Mouse (Mus musculus) midbrain, embryonic 10.5 days (tissue): ENCODE data around the gene Tecpr2. TPM values are rescaled to one million over a fixed set of nuclear protein-coding genes. Genes with fewer than 3 reads are reported as not detected.
A peak's percentile ranks its signal among the peaks of the same experiment; 100 is the strongest.
"Not testable (repeated sequence)": the region's sequence is repeated elsewhere in the genome, so short reads cannot be mapped to it uniquely, and the experiment has no call there.

Experiments used
- DNase-seq: peaks from one replicate; pipeline ENCODE4 v3.0.0-alpha.2; 2017; ENCODE audit warnings: low spot score
- H3K27ac ChIP-seq: fragments of 300-500 bp; sonication (generic); replicated peaks from 2 replicates; pipeline ENCODE4 v1.5.1; 2016; ENCODE audit warnings: mild to moderate bottlenecking
- H3K27me3 ChIP-seq: fragments of 300-500 bp; sonication (generic); 2 replicates; pipeline ENCODE4 v1.6.1; 2016; ENCODE audit warnings: low read depth, mild to moderate bottlenecking; ENCODE audit not compliant: poor library complexity, severe bottlenecking
- H3K36me3 ChIP-seq: fragments of 300-500 bp; sonication (generic); 2 replicates; pipeline ENCODE4 v1.6.1; 2016; ENCODE audit warnings: mild to moderate bottlenecking, moderate library complexity
- H3K4me1 ChIP-seq: fragments of 300-500 bp; sonication (generic); 2 replicates; pipeline ENCODE4 v1.6.1; 2016
- H3K4me3 ChIP-seq: fragments of 300-500 bp; sonication (generic); 2 replicates; pipeline ENCODE4 v1.5.1; 2016; ENCODE audit warnings: mild to moderate bottlenecking, moderate library complexity
- H3K9me3 ChIP-seq: fragments of 300-500 bp; sonication (generic); replicated peaks from 2 replicates; pipeline ENCODE4 v1.6.1; 2016; ENCODE audit warnings: mild to moderate bottlenecking
- WGBS: fragments of 180-500 bp; shearing (Covaris S2); methylation state at CpG from one replicate; pipeline ENCODE4 v1.1.7; 2016; 5-methylcytosine and 5-hydroxymethylcytosine counted together
- polyA plus RNA-seq: library from polyadenylated mRNA; unstranded; fragments of >200 nt; fragmentation: Nextera tagmentation; extraction: Ambion mirVana; gene quantifications from 2 replicates; pipeline ENCODE4 v1.2.1, GENCODE M21; 2016

Gene Tecpr2
- polyA plus RNA-seq, 1 experiment from 2014 or later: 5.3 TPM

DNA sequence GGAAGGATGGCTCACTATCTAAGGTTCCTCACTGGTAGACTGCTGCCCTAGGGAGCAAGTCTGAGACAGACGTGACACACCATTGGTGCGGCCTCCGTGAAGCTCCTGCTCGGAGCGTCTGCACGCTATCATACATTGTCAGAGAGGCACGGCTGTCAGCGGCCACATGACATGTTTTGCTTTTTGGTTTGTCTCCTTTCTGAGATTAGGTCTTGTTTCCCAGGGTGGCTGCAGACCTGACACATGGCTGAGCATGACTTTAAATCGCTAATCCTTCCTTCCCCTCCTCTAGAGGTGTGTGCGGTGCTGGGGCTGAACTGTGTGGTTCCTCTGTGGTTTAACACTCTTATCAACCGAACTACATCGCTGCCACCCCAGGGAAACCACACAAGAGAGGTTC is 37.6 kb upstream of the Tecpr2 start:
- no peak for DNase-seq
- Histone ChIP-seq H3K4me3 (peak overlapping the region; percentile 98), H3K4me1 (peaks cover 24% of the 10 kb centered on the region), H3K27ac (no peak overlapping the region), H3K9me3 (no peaks in the 10 kb centered on the region), H3K27me3 (peaks cover 19% of the 10 kb centered on the region), H3K36me3 (peaks cover 14% of the 10 kb centered on the region)
- 85% methylated on average over 12 of the region's 12 CpGs for WGBS

DNA sequence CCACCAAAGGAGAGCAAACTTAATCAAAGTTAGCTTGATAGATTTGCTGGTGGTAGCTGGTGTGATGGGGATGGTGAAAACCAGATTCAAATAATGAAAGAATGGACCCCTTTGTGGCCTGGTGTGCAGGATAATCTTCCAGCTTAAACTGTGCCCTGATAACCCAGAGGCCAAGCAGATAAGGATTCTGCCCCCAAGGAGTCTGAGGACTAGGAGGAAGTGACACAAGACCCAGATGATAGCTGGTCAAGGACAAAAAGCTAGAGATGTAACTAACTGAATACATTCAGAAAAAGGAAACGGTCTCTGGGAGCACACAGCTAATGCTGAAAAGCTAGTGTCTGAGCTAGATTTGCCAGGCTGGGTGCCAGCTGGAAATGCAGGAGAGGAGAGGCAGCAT is 37.1 kb upstream of the Tecpr2 start:
- 94% methylated on average over 1 of the region's 1 CpGs for WGBS
- DNase-seq: no peak
- Histone ChIP-seq H3K4me1 (peaks cover 22% of the 10 kb centered on the region), H3K4me3 (no peak overlapping the region), H3K9me3 (no peaks in the 10 kb centered on the region), H3K36me3 (peaks cover 16% of the 10 kb centered on the region), H3K27ac (no peak overlapping the region), H3K27me3 (peaks cover 14% of the 10 kb centered on the region)

DNA sequence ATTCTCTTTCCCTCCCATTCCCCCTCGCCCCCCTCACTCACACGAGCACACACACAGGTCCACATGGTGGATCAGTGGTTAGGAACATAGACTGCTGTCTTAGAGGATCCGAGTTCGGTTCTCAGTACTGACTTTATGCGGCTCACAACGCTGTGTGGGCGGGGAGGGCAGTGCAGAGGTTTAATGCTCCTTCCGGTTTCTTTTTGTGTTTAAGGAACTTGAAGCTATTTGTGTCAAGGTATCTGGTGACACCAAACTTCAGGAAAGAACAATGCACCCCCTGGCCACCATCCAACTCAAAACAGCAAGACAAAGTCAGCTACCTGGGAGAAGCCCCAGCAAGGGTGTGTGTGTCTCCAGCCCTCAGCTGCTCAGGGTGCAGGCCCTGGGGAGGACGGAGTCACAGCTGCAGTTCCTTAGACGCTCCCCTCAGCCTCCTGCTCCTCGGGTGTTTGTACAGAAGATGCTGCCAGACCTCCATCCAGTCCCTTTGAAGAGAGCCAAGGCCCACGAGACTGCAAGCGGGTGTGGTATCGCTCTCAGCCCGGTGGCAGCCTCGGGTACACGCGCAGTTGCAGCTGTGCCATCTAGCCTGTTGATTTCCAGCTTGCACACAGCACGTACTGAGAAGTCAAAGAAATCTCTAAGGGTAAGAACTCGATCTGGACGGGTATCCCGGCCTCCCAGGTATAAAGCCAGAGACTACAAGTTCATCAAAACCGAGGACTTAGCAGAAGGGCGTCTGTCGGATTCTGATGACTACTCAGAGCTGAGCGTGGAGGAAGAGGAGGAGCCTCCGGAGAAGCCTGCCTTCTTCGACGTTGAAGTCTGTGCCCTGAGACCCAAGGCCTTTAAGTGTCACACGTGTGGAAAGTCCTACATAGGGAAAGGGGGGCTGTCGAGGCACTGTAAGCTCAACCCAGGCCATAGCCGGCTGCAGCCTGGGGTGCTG is 34.0 kb upstream of the Tecpr2 start:
- Histone ChIP-seq H3K9me3 (no peaks in the 10 kb centered on the region), H3K27me3 (no peaks in the 10 kb centered on the region), H3K4me1 (peaks cover 16% of the 10 kb centered on the region), H3K36me3 (peaks cover 24% of the 10 kb centered on the region), H3K4me3 (no peak overlapping the region), H3K27ac (no peak overlapping the region)
- 91% methylated on average over 32 of the region's 32 CpGs for WGBS
- no peak for DNase-seq

DNA sequence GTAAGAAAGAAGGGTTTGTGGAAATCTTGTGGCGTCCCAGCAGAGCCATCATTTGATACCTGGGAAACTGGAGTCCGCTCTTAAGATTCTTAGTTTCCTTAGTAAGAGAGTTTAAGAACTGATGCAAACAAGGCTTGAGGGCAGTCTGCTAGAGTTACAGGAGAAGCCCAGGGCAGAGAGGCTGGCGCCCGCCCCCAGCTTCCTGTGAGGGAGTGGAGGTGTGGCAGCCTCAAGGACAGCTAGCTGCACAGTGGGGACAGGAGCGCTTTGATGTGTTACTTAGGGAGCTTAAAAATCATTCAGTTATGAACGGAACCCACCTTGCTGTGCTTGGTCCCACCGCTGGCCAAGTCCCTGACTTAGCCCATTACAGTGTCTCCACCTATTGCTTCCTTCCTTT is 31.9 kb upstream of the Tecpr2 start:
- DNase-seq: no peak
- H3K9me3 ChIP-seq: no peaks in the 10 kb centered on the region
- WGBS: 93% methylated on average over 7 of the region's 7 CpGs
- peaks cover 10% of the 10 kb centered on the region for H3K4me1 ChIP-seq
- no peak overlapping the region for H3K27ac ChIP-seq
- H3K4me3 ChIP-seq: no peak overlapping the region
- H3K27me3 ChIP-seq: no peaks in the 10 kb centered on the region
- H3K36me3 ChIP-seq: peaks cover 39% of the 10 kb centered on the region

DNA sequence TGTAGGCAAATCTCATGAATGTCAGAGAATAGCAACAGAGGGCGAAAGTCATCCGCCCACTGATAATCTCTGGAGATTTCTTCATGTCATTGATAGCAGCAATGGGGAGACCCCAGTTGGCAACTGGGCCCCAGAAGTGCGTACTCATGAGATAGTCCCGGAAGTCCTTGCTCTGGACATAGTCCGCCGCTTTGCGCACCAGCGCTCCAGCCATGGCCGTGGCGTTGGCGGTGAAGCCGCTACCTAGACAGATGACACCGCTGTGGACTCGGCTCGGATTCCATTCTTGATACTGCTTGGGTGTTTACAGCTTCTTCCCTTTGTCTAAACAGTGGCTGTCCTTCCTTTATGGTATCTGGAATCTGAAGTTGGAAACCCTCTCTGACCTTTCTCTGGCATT is 30.4 kb upstream of the Tecpr2 start:
- not testable (repeated sequence) for DNase-seq, H3K4me3 ChIP-seq, H3K9me3 ChIP-seq, H3K27ac ChIP-seq, H3K4me1 ChIP-seq, H3K27me3 ChIP-seq
- H3K36me3 ChIP-seq: peaks cover 47% of the 10 kb centered on the region
- 99% methylated on average over 15 of the region's 15 CpGs for WGBS

DNA sequence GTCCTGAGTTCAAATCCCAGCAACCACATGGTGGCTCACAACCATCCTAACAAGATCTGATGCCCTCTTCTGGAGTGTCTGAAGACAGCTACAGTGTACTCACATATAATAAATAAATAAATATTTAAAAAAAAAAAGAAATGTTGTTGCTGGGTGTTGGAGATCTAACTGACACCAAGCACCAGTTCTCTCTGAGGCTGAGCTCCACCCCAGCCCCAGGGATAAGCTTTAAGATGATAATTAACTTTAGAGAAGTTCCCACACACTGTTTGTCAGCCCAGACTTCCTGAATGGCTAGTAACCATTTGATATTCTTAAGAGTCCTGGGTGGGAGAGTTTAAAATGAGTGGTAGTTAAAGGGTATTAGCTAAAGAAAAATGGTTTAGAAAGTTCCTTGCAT is 28.8 kb upstream of the Tecpr2 start:
- Histone ChIP-seq H3K4me3 (no peak overlapping the region), H3K27me3 (no peaks in the 10 kb centered on the region), H3K4me1 (peaks cover 19% of the 10 kb centered on the region), H3K36me3 (peaks cover 50% of the 10 kb centered on the region), H3K9me3 (no peaks in the 10 kb centered on the region), H3K27ac (no peak overlapping the region)
- DNase-seq: no peak

DNA sequence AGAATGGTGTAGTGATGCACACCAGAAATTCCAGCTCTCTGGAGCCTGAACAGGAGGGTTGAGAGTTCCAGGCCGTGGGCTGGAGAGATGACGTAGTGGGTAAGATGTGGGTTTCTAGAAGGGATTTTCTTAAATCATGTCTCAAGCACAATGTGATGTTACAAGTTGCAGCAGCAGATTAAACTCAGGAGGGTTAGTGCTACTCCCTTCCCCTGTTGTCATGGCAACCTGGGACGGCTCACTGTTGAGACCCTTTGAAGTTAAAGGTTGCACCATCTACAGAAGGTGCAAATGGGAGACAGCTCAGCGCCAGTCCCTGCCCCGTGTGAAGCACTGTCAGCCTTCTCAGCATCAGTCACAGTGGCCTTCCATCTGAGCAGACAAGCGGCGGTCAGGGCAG is 27.8 kb upstream of the Tecpr2 start:
- Histone ChIP-seq H3K27me3 (no peaks in the 10 kb centered on the region), H3K9me3 (no peaks in the 10 kb centered on the region), H3K36me3 (peaks cover 43% of the 10 kb centered on the region), H3K27ac (no peak overlapping the region), H3K4me1 (peaks cover 29% of the 10 kb centered on the region), H3K4me3 (no peak overlapping the region)
- DNase-seq: no peak
- WGBS: 56% methylated on average over 7 of the region's 7 CpGs

DNA sequence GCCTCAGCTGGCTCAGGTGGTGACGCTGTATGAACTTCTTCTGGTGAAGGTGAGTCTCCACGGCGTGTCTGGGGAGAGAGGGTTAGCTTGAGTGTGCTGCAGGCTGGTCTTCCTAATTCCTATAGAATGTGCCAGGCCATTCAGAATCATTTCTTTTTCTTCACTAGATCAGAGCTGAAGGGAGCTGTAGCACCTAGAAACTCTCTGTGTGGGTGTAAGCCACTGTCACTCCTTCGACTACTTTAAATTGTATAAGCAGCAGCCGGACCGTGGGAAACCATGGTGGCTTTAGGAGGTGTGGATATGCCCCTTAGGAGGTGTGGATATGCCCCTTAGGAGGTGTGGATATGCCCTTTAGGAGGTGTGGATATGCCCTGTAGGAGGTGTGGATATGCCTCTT is 25.1 kb upstream of the Tecpr2 start:
- no peak overlapping the region for H3K27ac ChIP-seq

DNA sequence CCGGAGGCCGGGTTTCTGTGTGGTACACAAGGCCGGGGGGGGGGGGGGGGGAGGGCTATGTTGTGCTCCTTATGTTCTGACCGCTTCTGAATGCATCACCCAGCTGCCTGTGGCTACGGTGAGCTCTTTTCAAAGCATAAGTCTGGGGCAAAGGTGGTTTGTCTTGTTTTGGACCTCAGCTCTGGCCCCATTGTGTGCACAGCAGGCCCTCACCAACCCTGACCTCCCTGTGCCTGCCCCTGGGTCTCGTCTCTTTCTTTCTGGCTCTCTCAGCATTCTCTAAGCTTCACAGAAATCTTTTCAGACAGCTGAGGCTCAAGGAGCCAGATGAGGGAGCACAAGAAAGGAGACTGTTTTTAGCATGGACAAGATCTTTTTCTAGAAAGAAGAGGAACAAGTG is 23.5 kb upstream of the Tecpr2 start:
- Histone ChIP-seq H3K4me3 (no peak overlapping the region), H3K36me3 (peaks cover 71% of the 10 kb centered on the region), H3K4me1 (peaks cover 33% of the 10 kb centered on the region), H3K27me3 (no peaks in the 10 kb centered on the region), H3K27ac (peak overlapping the region; percentile 67), H3K9me3 (no peaks in the 10 kb centered on the region)
- WGBS: 45% methylated on average over 6 of the region's 6 CpGs
- peak; percentile 40 for DNase-seq

More for the DNA sequence above, 25.1 kb upstream of the Tecpr2 start:
- DNase-seq: no peak
- no peaks in the 10 kb centered on the region for H3K9me3 ChIP-seq
- 91% methylated on average over 6 of the region's 6 CpGs for WGBS
- peaks cover 62% of the 10 kb centered on the region for H3K36me3 ChIP-seq
- no peaks in the 10 kb centered on the region for H3K27me3 ChIP-seq
- H3K4me1 ChIP-seq: peaks cover 33% of the 10 kb centered on the region
- H3K4me3 ChIP-seq: no peak overlapping the region

DNA sequence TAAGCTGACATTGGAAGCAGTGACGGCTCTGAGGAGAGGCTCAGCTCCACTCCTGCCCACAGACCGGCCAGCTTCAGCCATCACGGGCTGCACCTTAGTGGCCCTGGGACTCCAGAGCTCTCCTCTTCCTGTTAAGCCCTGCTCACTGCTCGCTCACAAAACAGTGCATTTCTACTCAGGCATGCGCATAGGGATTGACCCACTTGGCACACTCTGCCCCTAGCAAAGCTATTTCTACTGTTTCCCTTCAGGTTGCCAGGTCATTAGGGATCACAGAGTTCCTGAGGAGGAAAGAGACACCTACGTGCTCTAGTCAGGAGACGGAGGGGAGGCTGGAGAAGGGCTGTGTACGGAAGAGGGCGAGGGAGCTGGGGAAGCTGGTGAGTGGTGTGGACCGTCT is 23.1 kb upstream of the Tecpr2 start:
- no peaks in the 10 kb centered on the region for H3K27me3 ChIP-seq
- H3K9me3 ChIP-seq: no peaks in the 10 kb centered on the region
- no peak for DNase-seq
- peak overlapping the region; percentile 67 for H3K27ac ChIP-seq
- 75% methylated on average over 10 of the region's 10 CpGs for WGBS
- peaks cover 71% of the 10 kb centered on the region for H3K36me3 ChIP-seq
- peaks cover 30% of the 10 kb centered on the region for H3K4me1 ChIP-seq
- H3K4me3 ChIP-seq: no peak overlapping the region

DNA sequence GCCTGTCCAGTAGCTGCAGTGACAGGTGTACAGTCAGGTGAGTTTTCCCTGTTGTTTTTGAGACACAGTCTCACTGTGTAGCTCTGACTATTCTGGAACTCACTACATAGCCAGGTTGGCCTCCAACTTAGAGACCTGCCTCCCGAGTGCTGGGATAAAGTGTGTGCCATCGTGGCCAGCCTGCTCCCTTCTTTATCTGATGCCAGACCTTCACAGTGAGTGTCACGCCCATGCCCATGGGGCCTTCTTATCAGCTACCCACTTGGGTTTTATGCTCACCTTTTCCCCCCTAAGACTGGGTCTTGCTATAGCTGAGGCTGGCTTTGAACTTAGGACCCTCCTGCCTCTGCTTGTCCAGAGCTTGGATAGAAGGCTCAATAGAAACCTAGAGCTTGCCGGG is 19.0 kb upstream of the Tecpr2 start:
- WGBS: 93% methylated on average over 4 of the region's 4 CpGs
- peaks cover 14% of the 10 kb centered on the region for H3K4me1 ChIP-seq
- H3K9me3 ChIP-seq: no peaks in the 10 kb centered on the region
- DNase-seq: no peak
- no peak overlapping the region for H3K27ac ChIP-seq
- peaks cover 86% of the 10 kb centered on the region for H3K36me3 ChIP-seq
- H3K27me3 ChIP-seq: no peaks in the 10 kb centered on the region
- H3K4me3 ChIP-seq: no peak overlapping the region

DNA sequence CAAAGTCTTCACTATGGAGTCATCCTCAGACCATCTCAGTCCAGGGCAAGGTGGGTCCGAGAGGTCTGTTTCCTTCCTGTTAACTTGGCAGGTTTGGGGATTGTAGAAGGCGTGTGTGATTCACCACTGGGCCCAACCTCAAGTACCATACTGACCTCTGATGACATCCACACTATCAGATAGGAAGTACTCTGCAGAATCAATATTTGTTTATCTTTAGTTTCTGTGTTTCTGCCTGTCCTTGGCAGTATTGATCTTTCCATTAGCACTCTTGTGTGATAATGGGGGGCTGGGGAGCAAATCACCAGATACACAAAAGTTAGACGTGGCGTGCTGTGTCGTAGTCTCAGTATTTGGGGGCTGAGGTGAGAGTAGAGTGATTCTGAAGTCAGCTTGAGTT is 17.8 kb upstream of the Tecpr2 start:
- H3K27me3 ChIP-seq: no peaks in the 10 kb centered on the region
- no peaks in the 10 kb centered on the region for H3K9me3 ChIP-seq
- WGBS: 94% methylated on average over 5 of the region's 5 CpGs
- H3K27ac ChIP-seq: no peak overlapping the region
- H3K4me1 ChIP-seq: peaks cover 4% of the 10 kb centered on the region
- peaks cover 94% of the 10 kb centered on the region for H3K36me3 ChIP-seq
- no peak overlapping the region for H3K4me3 ChIP-seq
- no peak for DNase-seq

DNA sequence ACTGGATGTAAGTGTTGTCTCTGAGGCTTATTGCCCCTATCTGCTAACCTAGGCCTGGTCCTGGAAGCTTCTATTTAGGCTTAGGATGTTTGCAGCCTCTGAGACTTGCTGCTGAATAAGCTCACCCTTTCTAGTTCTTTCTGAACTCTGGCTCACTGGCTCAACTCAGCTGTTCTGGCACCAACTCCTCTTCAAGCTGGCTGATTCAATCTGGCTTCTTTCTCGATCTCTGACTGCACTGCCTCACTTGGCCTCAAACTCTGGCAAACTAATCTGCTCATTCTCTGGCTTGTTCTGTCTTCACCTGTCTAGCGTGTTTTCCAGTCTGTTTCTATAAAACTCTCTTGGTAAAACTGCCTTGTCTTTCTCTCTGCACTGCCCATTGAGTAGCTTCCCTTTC is 13.7 kb upstream of the Tecpr2 start:
- H3K36me3 ChIP-seq: peaks cover 93% of the 10 kb centered on the region
- no peaks in the 10 kb centered on the region for H3K9me3 ChIP-seq
- H3K27me3 ChIP-seq: no peaks in the 10 kb centered on the region
- H3K4me1 ChIP-seq: no peaks in the 10 kb centered on the region
- no peak overlapping the region for H3K27ac ChIP-seq
- WGBS: 87% methylated on average over 2 of the region's 2 CpGs
- no peak overlapping the region for H3K4me3 ChIP-seq
- no peak for DNase-seq
